Mouse (Mus musculus) small intestine, adult 2 months (tissue): ENCODE data around the gene Sntg2.

ENCODE experiments used
- CTCF ChIP-seq: fragments of 200-500 bp; IDR thresholded peaks from 2 replicates; pipeline ENCODE4 v1.5.1; 2012; ENCODE audit warnings: low read depth, mild to moderate bottlenecking, control low read depth, inconsistent platforms, low read length, moderate library complexity, mixed read lengths; ENCODE audit not compliant: insufficient replicate concordance, insufficient read length; ENCODE audit errors: extremely low read depth
- POLR2A ChIP-seq: fragments of 200-500 bp; IDR thresholded peaks from 2 replicates; pipeline ENCODE4 v1.6.1; 2012; ENCODE audit warnings: low read depth, mild to moderate bottlenecking, control low read depth, inconsistent platforms, low read length, moderate library complexity

DNA sequence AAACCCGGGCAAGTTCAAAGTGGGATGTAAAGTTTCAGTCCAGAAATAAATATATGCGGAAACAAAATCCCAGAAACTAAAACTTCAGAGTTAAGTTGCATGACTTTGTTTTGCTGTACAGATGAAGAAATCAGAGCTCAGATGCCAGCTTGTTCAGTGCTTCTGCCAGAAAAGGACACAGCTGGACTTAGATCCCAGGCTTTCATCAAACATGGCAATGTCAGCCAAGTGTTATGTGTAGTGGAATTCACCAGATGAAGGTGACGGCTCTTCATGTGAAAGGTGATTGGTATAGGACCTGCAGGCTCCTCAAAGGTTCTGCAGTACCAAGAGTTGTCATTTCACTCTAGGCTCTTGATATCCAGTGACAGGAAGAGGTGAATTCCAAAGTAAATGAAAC is 132.3 kb downstream of the Sntg2 start:
- TF ChIP-seq CTCF = no peak
- no peak for TF ChIP-seq POLR2A
